Mouse (Mus musculus): ENCODE data around the gene Ephb4.

DNA sequence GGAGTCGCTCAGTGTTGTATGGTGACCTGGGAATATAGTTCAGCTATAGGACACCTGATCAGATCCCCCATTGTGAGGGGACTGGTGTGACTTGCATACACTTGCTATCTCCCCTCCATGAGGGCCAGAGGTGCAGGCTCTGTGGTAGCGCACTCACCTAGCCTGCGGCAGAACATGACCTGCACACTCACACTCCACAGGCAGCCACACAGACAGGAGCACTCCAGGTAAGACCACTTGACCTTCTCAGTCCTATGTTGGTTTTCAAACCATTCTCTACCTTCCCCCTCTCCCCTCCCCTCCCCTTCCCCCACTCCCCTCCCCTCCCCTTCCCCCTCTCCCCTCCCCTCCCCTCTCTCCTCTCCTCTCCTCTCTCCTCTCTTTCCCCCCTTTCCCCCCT is 60.6 kb downstream of the Ephb4 start:
- TF ChIP-seq POLR2A (IDR thresholded peaks at IDR 0.05; ENCODE audit: low read depth, low read length), result no peak
- no peak for TF ChIP-seq CTCF (IDR thresholded peaks at IDR 0.05; ENCODE audit: extremely low read depth, insufficient read length, insufficient replicate concordance, low read depth, low read length)
